Mouse (Mus musculus) lung, postnatal 0 days (tissue): Measurements from ENCODE around the gene Slc25a25.

Experiments
- CTCF ChIP-seq: IDR thresholded peaks from 2 replicates; pipeline ENCODE4 v1.5.1; 2016; ENCODE audit warnings: antibody characterized with exemption, mild to moderate bottlenecking
- EP300 ChIP-seq: IDR thresholded peaks from 2 replicates; pipeline ENCODE4 v1.6.1; 2016; ENCODE audit warnings: antibody characterized with exemption, mild to moderate bottlenecking, control low read depth

- no peak for TF ChIP-seq CTCF
- no peak for TF ChIP-seq EP300
Measured at GRCm38 (mm10) chr2:32415801-32416200, 35.4 kb downstream of the Slc25a25 start.
